Mouse (Mus musculus): ENCODE measurements at regions not wholly inside any gene's neighbourhood (a gene's known extent, or its start where the extent isn't known, plus 50 kb on each side); places are given as distances from the start of the nearest gene placed in this dataset.

- Histone ChIP-seq H3K27me3 (ENCODE audit: control insufficient read depth, insufficient read depth, low read length) (no peaks in the 10 kb centered on the region), H3K4me3 (ENCODE audit: low read depth, low read length) (peak overlapping the region; percentile 40), H3K9me3 (replicated peaks; ENCODE audit: control insufficient read depth, low read length) (no peaks in the 10 kb centered on the region), H3K4me2 (ENCODE audit: low read depth, low read length) (peak overlapping the region; percentile 64), H3K27ac (ENCODE audit: low read depth) (no peak overlapping the region), H3K36me3 (replicated peaks; ENCODE audit: control insufficient read depth, insufficient read depth, low read length) (no peaks in the 10 kb centered on the region), H3K4me1 (ENCODE audit: control insufficient read depth, insufficient read depth) (no peaks in the 10 kb centered on the region), H3K9ac (replicated peaks; ENCODE audit: low read depth, low read length) (peak overlapping the region; percentile 38)
- ATAC-seq (ENCODE audit: insufficient read depth, low read depth) (peak; percentile 82), DNase-seq (ENCODE audit: low spot score) (peak; percentile 19)
- no peak for TF ChIP-seq EP300 (IDR thresholded peaks at IDR 0.05; ENCODE audit: low read depth)
- no peak for TF ChIP-seq CTCF (IDR thresholded peaks at IDR 0.05; ENCODE audit: low read depth)
- 21% methylated on average over 26 of the region's 26 CpGs for whole genome bisulfite sequencing
These were observed 384.9 kb downstream of the Mllt3 start for GRCm38 (mm10) chr4:87647932-87648911.

GRCm38 (mm10) chr4:87642002-87642401, 391.2 kb downstream of the Mllt3 start:
- ATAC-seq (ENCODE audit: insufficient read depth, low read depth) (no peak), DNase-seq (ENCODE audit: low spot score) (no peak)
- H3K27ac ChIP-seq (ENCODE audit: low read depth), result no peak overlapping the region
- H3K4me1 ChIP-seq (ENCODE audit: control insufficient read depth, insufficient read depth), result no peaks in the 10 kb centered on the region
- H3K27me3 ChIP-seq (ENCODE audit: control insufficient read depth, insufficient read depth, low read length), result no peaks in the 10 kb centered on the region
- no peak overlapping the region for H3K9ac ChIP-seq (replicated peaks; ENCODE audit: low read depth, low read length)
- no peaks in the 10 kb centered on the region for H3K9me3 ChIP-seq (replicated peaks; ENCODE audit: control insufficient read depth, low read length)
- WGBS, result 75% methylated on average over 5 of the region's 5 CpGs
- TF ChIP-seq EP300 (IDR thresholded peaks at IDR 0.05; ENCODE audit: low read depth) (no peak), CTCF (IDR thresholded peaks at IDR 0.05; ENCODE audit: low read depth) (no peak)
- H3K36me3 ChIP-seq (replicated peaks; ENCODE audit: control insufficient read depth, insufficient read depth, low read length), result no peaks in the 10 kb centered on the region
- no peak overlapping the region for H3K4me3 ChIP-seq (ENCODE audit: low read depth, low read length)
- H3K4me2 ChIP-seq (ENCODE audit: low read depth, low read length), result no peak overlapping the region

GRCm38 (mm10) chr4:87641551-87641950, 391.6 kb downstream of the Mllt3 start:
- WGBS, result 69% methylated on average over 3 of the region's 3 CpGs
- Histone ChIP-seq H3K4me3 (ENCODE audit: low read depth, low read length) (no peak overlapping the region), H3K27ac (ENCODE audit: low read depth) (no peak overlapping the region), H3K4me2 (ENCODE audit: low read depth, low read length) (no peak overlapping the region), H3K9me3 (replicated peaks; ENCODE audit: control insufficient read depth, low read length) (no peaks in the 10 kb centered on the region), H3K27me3 (ENCODE audit: control insufficient read depth, insufficient read depth, low read length) (no peaks in the 10 kb centered on the region), H3K4me1 (ENCODE audit: control insufficient read depth, insufficient read depth) (no peaks in the 10 kb centered on the region), H3K9ac (replicated peaks; ENCODE audit: low read depth, low read length) (no peak overlapping the region), H3K36me3 (replicated peaks; ENCODE audit: control insufficient read depth, insufficient read depth, low read length) (no peaks in the 10 kb centered on the region)
- no peak for ATAC-seq (ENCODE audit: insufficient read depth, low read depth)
- TF ChIP-seq CTCF (IDR thresholded peaks at IDR 0.05; ENCODE audit: low read depth) (no peak), EP300 (IDR thresholded peaks at IDR 0.05; ENCODE audit: low read depth) (no peak)
- DNase-seq (ENCODE audit: low spot score), result no peak

- 48% methylated on average over 1 of the region's 1 CpGs for WGBS
- Histone ChIP-seq H3K27me3 (ENCODE audit: control insufficient read depth, insufficient read depth, low read length) (no peaks in the 10 kb centered on the region), H3K27ac (ENCODE audit: low read depth) (no peak overlapping the region), H3K4me3 (ENCODE audit: low read depth, low read length) (no peak overlapping the region), H3K4me2 (ENCODE audit: low read depth, low read length) (no peak overlapping the region), H3K4me1 (ENCODE audit: control insufficient read depth, insufficient read depth) (no peaks in the 10 kb centered on the region), H3K9me3 (replicated peaks; ENCODE audit: control insufficient read depth, low read length) (no peaks in the 10 kb centered on the region), H3K36me3 (replicated peaks; ENCODE audit: control insufficient read depth, insufficient read depth, low read length) (no peaks in the 10 kb centered on the region), H3K9ac (replicated peaks; ENCODE audit: low read depth, low read length) (no peak overlapping the region)
- TF ChIP-seq CTCF (IDR thresholded peaks at IDR 0.05; ENCODE audit: low read depth), result no peak
- no peak for TF ChIP-seq EP300 (IDR thresholded peaks at IDR 0.05; ENCODE audit: low read depth)
- no peak for DNase-seq (ENCODE audit: low spot score)
- no peak for ATAC-seq (ENCODE audit: insufficient read depth, low read depth)
These were observed 394.9 kb downstream of the Mllt3 start for GRCm38 (mm10) chr4:87638380-87638646.

- ATAC-seq (ENCODE audit: insufficient read depth, low read depth) (no peak), DNase-seq (ENCODE audit: low spot score) (no peak)
- H3K9me3 ChIP-seq (replicated peaks; ENCODE audit: control insufficient read depth, low read length), result no peaks in the 10 kb centered on the region
- no peak overlapping the region for H3K4me3 ChIP-seq (ENCODE audit: low read depth, low read length)
- no peaks in the 10 kb centered on the region for H3K36me3 ChIP-seq (replicated peaks; ENCODE audit: control insufficient read depth, insufficient read depth, low read length)
- no peak overlapping the region for H3K4me2 ChIP-seq (ENCODE audit: low read depth, low read length)
- TF ChIP-seq CTCF (IDR thresholded peaks at IDR 0.05; ENCODE audit: low read depth), result no peak
- no peak for TF ChIP-seq EP300 (IDR thresholded peaks at IDR 0.05; ENCODE audit: low read depth)
- 75% methylated on average over 3 of the region's 3 CpGs for WGBS
- no peaks in the 10 kb centered on the region for H3K4me1 ChIP-seq (ENCODE audit: control insufficient read depth, insufficient read depth)
- H3K27ac ChIP-seq (ENCODE audit: low read depth), result no peak overlapping the region
- no peak overlapping the region for H3K9ac ChIP-seq (replicated peaks; ENCODE audit: low read depth, low read length)
- no peaks in the 10 kb centered on the region for H3K27me3 ChIP-seq (ENCODE audit: control insufficient read depth, insufficient read depth, low read length)
These were observed 395.4 kb downstream of the Mllt3 start for GRCm38 (mm10) chr4:87637629-87638379.
